Mouse (Mus musculus) intestine, embryonic 16.5 days (tissue): ENCODE measurements around the gene Alox12. TPM values are rescaled to one million over a fixed set of nuclear protein-coding genes. Genes with fewer than 3 reads are reported as not detected.

Experiments
- ATAC-seq: fragments of 200-750 bp; cut with Nextera tagmentation; 2 replicates; pipeline ENCODE4 v1.8.0; 2017; ENCODE audit warnings: moderate TSS enrichment, moderate library complexity
- H3K27ac ChIP-seq: fragments of 300-500 bp; sonication (generic); 2 replicates; pipeline ENCODE4 v1.5.1; 2014; ENCODE audit warnings: mild to moderate bottlenecking, low read length
- H3K27me3 ChIP-seq: fragments of 300-500 bp; sonication (generic); replicated peaks from 2 replicates; pipeline ENCODE4 v1.6.1; 2014; ENCODE audit warnings: low read length, control low read depth, mixed read lengths; ENCODE audit not compliant: control insufficient read depth, insufficient read depth
- H3K36me3 ChIP-seq: fragments of 300-500 bp; sonication (generic); 2 replicates; pipeline ENCODE4 v1.6.1; 2014; ENCODE audit warnings: low read length, control low read depth; ENCODE audit not compliant: control insufficient read depth, insufficient read depth
- H3K4me1 ChIP-seq: fragments of 300-500 bp; sonication (generic); 2 replicates; pipeline ENCODE4 v1.6.1; 2014; ENCODE audit warnings: low read length, control low read depth, mixed read lengths; ENCODE audit not compliant: control insufficient read depth, insufficient read depth
- H3K4me2 ChIP-seq: fragments of 300-500 bp; sonication (generic); 2 replicates; pipeline ENCODE4 v1.6.1; 2014; ENCODE audit warnings: low read depth, low read length, control low read depth
- H3K4me3 ChIP-seq: fragments of 300-500 bp; sonication (generic); 2 replicates; pipeline ENCODE4 v1.5.1; 2014; ENCODE audit warnings: mild to moderate bottlenecking, low read length
- H3K9ac ChIP-seq: fragments of 300-500 bp; sonication (generic); 2 replicates; pipeline ENCODE4 v1.6.1; 2014; ENCODE audit warnings: low read depth, low read length
- H3K9me3 ChIP-seq: fragments of 300-500 bp; sonication (generic); 2 replicates; pipeline ENCODE4 v1.6.1; 2016; ENCODE audit warnings: low read length, control low read depth; ENCODE audit not compliant: control insufficient read depth
- WGBS: fragments of 180-500 bp; shearing (Covaris S2); extraction: QIAGEN DNeasy Blood & Tissue Kit; methylation state at CpG from one replicate; pipeline ENCODE4 v1.1.7; 2014; 5-methylcytosine and 5-hydroxymethylcytosine counted together
- polyA plus RNA-seq: library from polyadenylated mRNA; unstranded; fragments of >200 nt; fragmentation: Nextera tagmentation; extraction: Ambion mirVana; gene quantifications from 2 replicates; pipeline ENCODE4 v1.2.1, GENCODE M21; 2015

Gene Alox12
- polyA plus RNA-seq, 1 experiment from 2014 or later: 1.8 TPM

DNA sequence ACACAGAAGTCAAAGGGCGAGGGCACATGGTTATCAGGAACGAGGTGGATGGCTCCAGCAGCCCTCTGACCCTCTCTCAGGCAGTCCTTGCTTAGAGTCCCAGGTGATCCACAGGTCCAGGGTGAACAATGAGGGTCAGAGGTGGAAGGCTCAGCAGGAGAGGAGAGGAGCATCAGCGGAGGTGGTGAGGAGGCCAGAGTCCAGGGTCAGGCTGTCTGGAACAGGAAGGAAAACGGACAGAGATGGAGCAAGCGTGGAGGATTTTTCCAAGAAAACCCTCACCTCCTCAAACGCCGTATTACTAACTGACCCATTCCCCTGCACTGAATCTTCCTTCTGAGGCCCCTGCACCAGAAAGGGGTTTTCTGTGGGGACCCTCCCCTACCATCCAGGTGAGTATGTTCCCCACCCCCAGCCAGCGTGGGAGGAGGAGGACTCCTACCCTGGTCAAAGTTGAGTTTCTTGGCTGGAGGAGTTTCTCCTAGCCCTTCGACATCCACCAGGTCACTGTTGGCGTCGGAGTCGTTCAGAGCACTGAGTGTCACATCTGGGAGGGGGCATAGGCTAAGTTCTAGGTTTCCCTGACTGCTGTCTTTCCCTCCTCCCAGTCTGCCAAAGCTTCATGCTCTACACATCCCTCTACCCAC, 19.8 kb downstream of the Alox12 start:
- Histone ChIP-seq H3K9ac (no peak overlapping the region), H3K4me1 (peaks cover 22% of the 10 kb centered on the region), H3K27ac (no peak overlapping the region), H3K36me3 (peaks cover 7% of the 10 kb centered on the region; the same call in 1 of the 2 replicates), H3K4me3 (no peak overlapping the region), H3K9me3 (no peaks in the 10 kb centered on the region), H3K4me2 (no peak overlapping the region), H3K27me3 (no peaks in the 10 kb centered on the region)
- no peak for ATAC-seq
- 85% methylated on average over 12 of the region's 12 CpGs for WGBS

DNA sequence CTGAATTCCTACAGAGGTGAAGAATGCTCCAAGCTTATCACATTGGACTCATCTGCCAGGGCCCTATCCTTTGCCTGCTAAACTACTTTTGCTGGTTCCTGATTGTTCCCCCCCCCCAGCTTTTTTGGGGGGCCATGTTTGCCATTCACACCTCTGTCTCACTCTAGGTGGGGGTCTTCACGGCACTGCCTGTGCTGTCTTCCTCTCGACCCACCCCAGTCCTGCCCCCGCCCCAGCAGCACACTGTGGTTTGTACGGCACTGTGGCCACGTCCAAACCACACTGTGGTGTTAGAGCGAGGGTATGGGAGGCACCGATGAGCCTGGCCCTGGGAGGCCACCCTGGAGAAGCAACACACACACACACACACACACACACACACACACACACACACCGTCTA, 20.7 kb downstream of the Alox12 start:
- no peak overlapping the region for H3K9ac ChIP-seq
- ATAC-seq: no peak
- no peak overlapping the region for H3K4me2 ChIP-seq
- 90% methylated on average over 8 of the region's 8 CpGs for WGBS
- H3K4me3 ChIP-seq: no peak overlapping the region
- peaks cover 26% of the 10 kb centered on the region for H3K4me1 ChIP-seq
- no peaks in the 10 kb centered on the region for H3K9me3 ChIP-seq
- H3K36me3 ChIP-seq: peaks cover 7% of the 10 kb centered on the region; the same call in 1 of the 2 replicates
- H3K27ac ChIP-seq: no peak overlapping the region
- H3K27me3 ChIP-seq: peaks cover 5% of the 10 kb centered on the region; the same call in 1 of the 2 replicates

DNA sequence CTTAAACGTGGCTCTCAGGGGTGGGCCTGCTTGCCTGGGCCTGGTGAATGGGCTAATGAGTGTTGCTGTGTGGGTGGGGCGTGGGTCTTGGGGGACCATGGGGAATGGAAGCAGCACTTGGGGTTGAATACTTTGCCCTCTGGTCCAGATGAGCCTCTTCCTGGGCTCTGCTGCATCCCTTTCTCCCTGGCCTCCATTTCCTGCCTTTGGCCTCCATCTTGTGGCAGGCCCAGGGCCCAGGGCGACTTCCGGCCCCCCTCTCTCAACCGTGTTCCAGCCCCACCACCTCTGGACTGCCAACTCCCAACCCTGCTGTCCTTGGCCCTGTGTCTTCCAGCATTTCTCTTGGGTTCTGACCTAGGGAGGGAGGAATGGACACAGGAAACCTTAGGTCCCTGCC, 21.1 kb downstream of the Alox12 start:
- H3K36me3 ChIP-seq: peaks cover 7% of the 10 kb centered on the region; the same call in 1 of the 2 replicates
- no peak overlapping the region for H3K4me2 ChIP-seq
- no peaks in the 10 kb centered on the region for H3K9me3 ChIP-seq
- no peak for ATAC-seq
- 67% methylated on average over 5 of the region's 5 CpGs for WGBS
- peaks cover 7% of the 10 kb centered on the region; the same call in 1 of the 2 replicates for H3K27me3 ChIP-seq
- no peak overlapping the region for H3K4me3 ChIP-seq
- H3K4me1 ChIP-seq: peaks cover 31% of the 10 kb centered on the region
- no peak overlapping the region for H3K27ac ChIP-seq
- H3K9ac ChIP-seq: no peak overlapping the region

DNA sequence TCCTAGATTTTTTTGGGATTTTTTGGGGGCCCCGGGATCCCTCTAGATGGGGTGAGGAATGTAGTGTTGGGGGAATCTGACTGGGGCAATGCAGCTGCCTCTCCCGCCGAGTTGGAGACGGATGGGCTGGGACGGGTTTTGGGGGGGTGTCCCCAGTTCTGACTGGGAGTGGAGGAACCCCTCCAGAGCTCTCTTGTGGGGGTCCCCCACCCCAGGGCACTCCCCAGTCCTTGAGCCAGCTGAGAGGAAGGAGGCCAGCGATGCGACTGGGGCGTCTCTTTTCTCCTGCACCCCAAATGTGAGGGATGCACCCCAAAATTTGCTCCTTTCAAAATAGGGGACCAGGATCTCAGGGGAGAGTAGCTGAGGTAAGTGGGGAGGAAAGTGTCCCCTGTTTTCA, 22.1 kb downstream of the Alox12 start:
- peak overlapping the region; percentile 44 for H3K4me3 ChIP-seq
- H3K36me3 ChIP-seq: peaks cover 7% of the 10 kb centered on the region; the same call in 1 of the 2 replicates
- H3K27me3 ChIP-seq: peaks cover 7% of the 10 kb centered on the region; the same call in 1 of the 2 replicates
- H3K4me1 ChIP-seq: peaks cover 33% of the 10 kb centered on the region
- ATAC-seq: no peak
- WGBS: 36% methylated on average over 8 of the region's 8 CpGs
- no peak overlapping the region for H3K27ac ChIP-seq
- H3K9ac ChIP-seq: peak overlapping the region; percentile 66
- H3K9me3 ChIP-seq: no peaks in the 10 kb centered on the region
- peak overlapping the region; percentile 58 for H3K4me2 ChIP-seq

DNA sequence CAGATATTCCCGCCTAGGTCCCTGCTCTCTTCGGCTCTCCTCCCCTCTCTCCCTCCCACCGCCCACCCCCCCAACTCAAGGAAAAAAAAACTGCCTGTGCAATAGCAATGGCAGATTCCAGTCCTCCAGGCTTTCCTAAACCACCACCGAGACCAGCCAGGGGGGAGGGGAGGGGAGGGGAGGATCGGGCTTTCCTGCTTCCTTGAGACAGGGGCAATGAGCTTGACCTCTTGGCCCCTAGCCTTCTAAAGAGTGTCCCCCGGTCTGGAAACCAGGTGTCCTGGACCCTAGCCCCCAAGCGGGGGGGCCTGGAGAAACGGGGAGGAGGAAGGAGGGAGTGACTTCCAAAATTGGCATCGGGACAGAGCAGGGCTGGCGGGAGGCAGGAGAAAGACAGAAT, 22.6 kb downstream of the Alox12 start:
- Histone ChIP-seq H3K4me2 (peak overlapping the region; percentile 58), H3K9me3 (no peaks in the 10 kb centered on the region), H3K4me3 (peak overlapping the region; percentile 44), H3K27ac (no peak overlapping the region), H3K4me1 (peaks cover 38% of the 10 kb centered on the region), H3K9ac (peak overlapping the region; percentile 66), H3K27me3 (peaks cover 11% of the 10 kb centered on the region; the same call in 1 of the 2 replicates), H3K36me3 (peaks cover 7% of the 10 kb centered on the region; the same call in 1 of the 2 replicates)
- 14% methylated on average over 9 of the region's 10 CpGs for WGBS
- ATAC-seq: no peak

DNA sequence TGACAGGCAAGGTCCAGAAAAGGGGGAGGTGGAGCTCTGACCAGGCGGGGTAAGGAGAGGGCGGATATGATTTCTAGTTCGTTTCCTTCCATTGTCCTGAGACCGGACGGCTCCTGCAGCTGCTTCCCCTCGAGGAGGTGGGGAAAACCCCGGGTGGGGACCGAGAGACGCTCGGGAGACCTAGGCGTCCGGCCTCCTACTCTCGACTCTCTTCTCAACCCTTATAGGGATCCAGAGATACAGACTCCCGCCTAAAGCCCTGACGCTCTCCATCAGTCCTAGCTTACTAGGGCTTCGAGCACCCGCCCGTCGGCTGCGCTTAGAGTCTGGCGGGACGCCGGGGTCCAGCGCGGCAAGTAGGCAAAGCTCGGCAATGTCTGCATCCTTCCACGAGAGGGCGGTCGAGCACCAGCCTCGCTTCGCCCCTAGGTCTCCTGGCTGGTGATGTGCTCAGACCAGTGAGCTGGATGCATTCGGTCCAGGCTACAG, 24.9 kb downstream of the Alox12 start:
- peaks cover 4% of the 10 kb centered on the region; the same call in 1 of the 2 replicates for H3K36me3 ChIP-seq
- peak overlapping the region; percentile 60; the same call in 1 of the 2 replicates for H3K9ac ChIP-seq
- H3K4me2 ChIP-seq: peak overlapping the region; percentile 70
- peaks cover 35% of the 10 kb centered on the region for H3K4me1 ChIP-seq
- H3K27ac ChIP-seq: 0 out of 2 replicates have a peak overlapping the region, but pooled peaks have one; percentile 17
- H3K9me3 ChIP-seq: no peaks in the 10 kb centered on the region
- ATAC-seq: peak; percentile 43
- H3K4me3 ChIP-seq: peak overlapping the region; percentile 22
- H3K27me3 ChIP-seq: peaks cover 19% of the 10 kb centered on the region; the same call in 1 of the 2 replicates
- WGBS: 1% methylated on average over 32 of the region's 32 CpGs

DNA sequence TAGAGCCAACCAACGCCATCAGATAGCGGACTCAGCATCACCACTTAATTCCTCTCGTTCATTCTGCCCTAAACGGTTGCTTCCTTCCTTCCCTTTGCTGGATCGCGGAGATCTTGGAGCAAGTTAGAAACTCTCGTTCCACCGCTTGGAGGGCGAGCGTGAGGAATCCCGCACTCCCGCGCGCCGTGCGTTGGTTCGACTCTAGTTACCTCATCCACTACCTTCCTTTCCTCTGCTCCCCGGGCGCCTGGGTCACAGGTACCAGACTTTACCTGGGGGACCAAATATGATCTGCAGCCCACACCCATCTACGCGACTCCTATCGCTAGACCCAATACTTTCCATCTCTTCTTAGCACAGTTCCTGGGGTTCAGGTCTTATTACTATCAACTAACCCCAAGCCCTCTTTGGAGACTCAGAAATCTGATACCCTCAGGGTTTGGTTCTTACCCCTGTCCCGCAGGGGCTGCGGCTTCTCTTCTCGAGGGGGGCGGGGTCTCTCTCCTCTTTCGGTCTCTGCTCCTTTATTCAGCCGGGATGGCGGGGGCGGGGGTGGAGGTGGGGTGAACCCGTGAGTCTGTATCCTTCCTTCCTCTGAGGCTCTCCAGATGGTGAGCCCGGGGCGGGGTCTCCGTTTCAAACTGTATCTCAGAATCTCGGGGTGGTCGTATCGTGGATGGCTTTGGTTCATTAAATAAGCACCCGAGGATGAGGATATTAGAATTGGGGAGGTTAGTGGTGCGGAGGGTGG, 25.7 kb downstream of the Alox12 start, which contains the start of gene Bcl6b:
Gene Bcl6b (minus strand): TSS at position 539 of the 751 bp plus-strand sequence.
- H3K4me1 ChIP-seq: peaks cover 35% of the 10 kb centered on the region
- no peak for ATAC-seq
- 2% methylated on average over 39 of the region's 39 CpGs for WGBS
- H3K27ac ChIP-seq: peak within 1 kb of the TSS; percentile 59
- H3K4me3 ChIP-seq: peak within 1 kb of the TSS; percentile 49
- peaks cover 19% of the 10 kb centered on the region; the same call in 1 of the 2 replicates for H3K27me3 ChIP-seq
- peak within 1 kb of the TSS; percentile 70 for H3K4me2 ChIP-seq
- H3K9me3 ChIP-seq: no peaks in the 10 kb centered on the region
- no peaks in the 10 kb centered on the region for H3K36me3 ChIP-seq
- H3K9ac ChIP-seq: peak within 1 kb of the TSS; percentile 60

DNA sequence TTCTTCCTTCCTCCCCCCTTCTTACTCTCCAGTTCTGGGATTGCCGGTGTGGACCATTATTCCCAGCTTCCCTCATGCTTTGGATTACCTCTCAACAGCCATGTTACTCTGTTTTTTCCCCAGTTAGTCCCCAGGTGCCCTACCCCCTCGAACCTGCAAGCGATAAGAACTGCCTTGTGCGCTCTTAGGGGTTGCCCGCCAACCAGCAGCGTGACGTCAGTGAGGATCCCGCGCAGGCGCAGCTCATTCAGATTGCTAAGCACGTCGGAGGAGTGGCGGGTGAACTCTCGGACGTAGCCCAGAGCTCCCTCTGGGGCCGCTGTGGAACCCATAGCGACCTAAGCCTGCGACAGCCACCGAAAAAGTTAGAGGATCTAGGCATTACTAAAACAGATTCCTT, 26.3 kb downstream of the Alox12 start:
- H3K27ac ChIP-seq: peak overlapping the region; percentile 49
- 1% methylated on average over 19 of the region's 19 CpGs for WGBS
- no peaks in the 10 kb centered on the region for H3K36me3 ChIP-seq
- H3K9me3 ChIP-seq: no peaks in the 10 kb centered on the region
- H3K27me3 ChIP-seq: peaks cover 19% of the 10 kb centered on the region; the same call in 1 of the 2 replicates
- peak overlapping the region; percentile 70 for H3K4me2 ChIP-seq
- peak overlapping the region; percentile 60; the same call in 1 of the 2 replicates for H3K9ac ChIP-seq
- peak overlapping the region; percentile 49 for H3K4me3 ChIP-seq
- ATAC-seq: peak; percentile 45
- H3K4me1 ChIP-seq: peaks cover 35% of the 10 kb centered on the region

DNA sequence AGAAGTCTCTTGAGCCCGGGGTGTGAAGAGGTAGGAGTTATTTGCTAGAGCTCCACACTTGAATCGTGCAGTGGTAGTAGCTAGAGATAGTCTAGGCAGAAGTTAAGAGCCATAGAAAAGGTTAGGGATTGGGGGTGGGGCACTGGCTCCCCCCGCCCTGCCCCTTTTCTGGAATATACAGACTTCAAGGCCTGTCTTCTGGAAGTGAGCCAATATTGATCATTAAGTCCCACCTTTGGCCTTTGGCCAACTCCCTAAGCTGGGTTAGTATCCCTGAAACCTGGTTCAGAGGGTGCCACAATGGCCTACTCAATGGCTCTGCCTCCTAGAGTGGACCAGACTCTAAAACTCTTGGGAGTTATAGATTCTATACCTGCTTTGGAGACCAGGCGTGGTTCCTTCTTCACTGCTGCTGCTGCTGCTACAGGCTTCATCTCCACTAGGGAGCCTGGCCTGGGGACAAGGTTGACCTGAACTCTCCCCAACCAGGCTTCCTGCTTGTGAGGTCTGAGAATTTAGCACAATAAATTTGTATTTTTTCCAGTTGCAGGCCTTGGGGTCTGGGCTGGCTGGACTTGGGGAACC, 27.4 kb downstream of the Alox12 start:
- H3K9ac ChIP-seq: no peak overlapping the region
- no peak for ATAC-seq
- H3K4me2 ChIP-seq: peak overlapping the region; percentile 70
- no peak overlapping the region; the same call in 1 of the 2 replicates for H3K27ac ChIP-seq
- H3K4me3 ChIP-seq: peak overlapping the region; percentile 49
- WGBS: 76% methylated on average over 4 of the region's 4 CpGs
- peaks cover 37% of the 10 kb centered on the region for H3K4me1 ChIP-seq
- H3K27me3 ChIP-seq: peaks cover 19% of the 10 kb centered on the region; the same call in 1 of the 2 replicates
- no peaks in the 10 kb centered on the region for H3K36me3 ChIP-seq
- no peaks in the 10 kb centered on the region for H3K9me3 ChIP-seq
